Mouse (Mus musculus): ENCODE measurements around the gene Spsb3. TPM values are rescaled to one million over a fixed set of nuclear protein-coding genes. Genes with fewer than 3 reads are reported as not detected.
A peak's percentile ranks its signal among the peaks of the same experiment; 100 is the strongest.

Spsb3 gene
- total RNA-seq, 2 experiments from 2014 or later, result 25.4 to 31.0 TPM

DNA sequence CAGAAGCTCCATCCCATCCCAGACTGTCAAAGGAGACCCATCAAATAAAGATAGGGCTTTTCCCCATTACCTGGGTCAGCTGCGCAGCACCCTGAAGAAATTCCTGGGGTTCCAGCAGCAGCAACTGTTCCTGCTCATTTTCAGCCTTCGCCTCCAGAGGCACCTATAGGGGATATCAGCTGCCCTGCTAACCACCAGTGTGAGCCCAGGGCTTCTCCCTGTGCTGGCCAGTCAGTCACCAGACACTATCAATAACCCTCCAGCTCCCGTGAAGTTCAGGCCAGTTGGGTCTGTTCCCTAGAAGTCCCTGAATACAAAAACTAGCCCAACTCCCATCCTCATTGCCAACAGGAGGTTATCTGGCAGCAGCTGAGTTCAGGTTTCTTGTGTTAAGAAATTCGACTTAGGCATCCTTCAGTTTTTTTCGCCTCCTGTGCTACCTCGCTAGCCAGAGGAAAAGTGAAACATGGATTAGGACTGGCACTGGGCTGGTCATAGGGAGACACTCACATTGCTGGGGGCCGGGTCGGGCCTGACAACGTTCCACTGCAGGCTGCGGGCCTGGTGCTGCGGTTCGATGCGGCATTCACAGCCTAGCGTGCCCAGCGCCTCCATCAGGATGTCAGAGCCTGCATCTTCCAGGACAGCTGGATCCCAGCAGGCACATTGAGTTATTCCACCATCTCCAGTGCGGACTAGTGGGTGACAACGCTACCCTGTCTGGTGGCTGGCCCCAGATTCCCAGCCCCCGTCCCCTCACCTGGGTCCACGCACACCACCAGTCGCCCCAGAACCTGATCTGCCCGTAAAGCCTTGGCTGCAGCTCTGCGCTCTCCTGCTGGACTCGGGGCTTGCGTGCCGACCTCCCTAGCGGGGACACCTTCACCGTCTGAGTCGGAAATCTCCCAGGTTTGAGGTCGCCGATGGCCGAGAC is 7.9 kb downstream of the Spsb3 start:
- intact Hi-C loops (cut with DNase I), result loop anchor here (10.0 kb wide), 1 partner anchor 930 kb away; the partner anchor contains the start of genes Jmjd8 and Wdr24
- DNase-seq, result no peak

DNA sequence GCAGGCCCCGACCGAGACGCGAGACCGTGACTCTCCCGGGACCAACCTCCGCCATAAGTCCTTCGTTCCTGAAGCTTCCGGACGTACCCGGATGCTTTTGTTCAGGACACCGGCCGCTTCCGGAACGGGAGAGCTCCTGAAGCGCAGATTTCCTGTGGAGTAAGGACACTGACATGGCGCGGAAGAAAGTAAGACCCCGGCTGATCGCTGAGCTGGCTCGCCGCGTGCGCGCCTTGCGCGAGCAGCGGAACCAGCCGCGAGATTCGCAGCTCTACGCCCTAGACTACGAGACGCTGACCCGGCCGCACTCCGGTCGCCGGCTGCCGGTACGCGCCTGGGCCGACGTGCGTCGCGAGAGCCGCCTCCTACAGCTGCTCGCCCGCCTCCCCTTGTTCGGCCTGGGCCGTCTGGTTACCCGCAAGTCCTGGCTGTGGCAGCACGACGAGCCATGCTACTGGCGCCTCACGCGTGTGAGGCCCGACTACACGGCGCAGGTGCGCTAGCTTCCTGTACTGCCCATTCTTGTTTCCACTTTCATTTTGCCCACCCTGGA is 8.6 kb downstream of the Spsb3 start, which contains the start of the genes Eme2 and Mrps34:
Gene Eme2 (minus strand): TSS at position 93 of the 553 bp plus-strand sequence.
Gene Mrps34 (plus strand): TSS at position 122 of the 553 bp plus-strand sequence.
- intact Hi-C loops (cut with DNase I), result loop anchor here (10.0 kb wide), 1 partner anchor 930 kb away; the partner anchor contains the start of genes Jmjd8 and Wdr24
- peak; percentile 68 to 77 for DNase-seq

- no peak for DNase-seq
- intact Hi-C loops (cut with DNase I), result loop anchor here (10.0 kb wide), 1 partner anchor 929 kb away; the partner anchor contains the start of genes Jmjd8 and Wdr24
Observed at GRCm38 (mm10) chr17:24895571-24896240, 9.3 kb downstream of the Spsb3 start.

GRCm38 (mm10) chr17:24896241-24896992 is 10.0 kb downstream of the Spsb3 start, which contains the start of gene Nme3:
TSS of gene Nme3 (plus strand) at chr17:24896500.
- intact Hi-C loops (cut with DNase I), result loop anchor here (10.0 kb wide), 1 partner anchor 928 kb away; the partner anchor contains the start of genes Jmjd8 and Wdr24
- peak; percentile 55 to 61 for DNase-seq

- intact Hi-C loops (cut with DNase I), result loop anchor here (10.0 kb wide), 1 partner anchor 928 kb away; the partner anchor contains the start of genes Jmjd8 and Wdr24
- no peak for DNase-seq
Observed at GRCm38 (mm10) chr17:24896993-24897269, 10.5 kb downstream of the Spsb3 start.

DNA sequence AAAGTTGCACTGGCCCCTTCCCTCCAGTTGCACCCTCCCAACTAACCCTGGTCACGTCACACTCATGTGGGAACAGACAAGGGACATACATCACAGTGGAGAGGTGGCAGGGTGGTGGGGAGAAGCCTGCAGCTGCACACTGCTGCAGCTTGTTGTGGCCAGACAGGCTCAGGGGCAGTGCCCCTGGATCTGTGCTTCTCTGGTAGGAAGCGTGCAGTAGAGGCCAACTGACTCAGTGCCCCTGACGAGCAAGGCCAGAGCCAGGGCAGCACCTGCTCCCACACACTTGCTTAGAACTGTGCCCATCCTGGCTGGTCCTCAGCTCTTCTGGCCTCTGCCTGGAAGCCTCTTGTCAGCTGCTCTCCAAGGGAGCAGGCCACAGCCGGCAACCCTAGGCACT is 11.2 kb downstream of the Spsb3 start:
- intact Hi-C loops (cut with DNase I), result loop anchor here (10.0 kb wide), 1 partner anchor 927 kb away; the partner anchor contains the start of genes Jmjd8 and Wdr24

DNA sequence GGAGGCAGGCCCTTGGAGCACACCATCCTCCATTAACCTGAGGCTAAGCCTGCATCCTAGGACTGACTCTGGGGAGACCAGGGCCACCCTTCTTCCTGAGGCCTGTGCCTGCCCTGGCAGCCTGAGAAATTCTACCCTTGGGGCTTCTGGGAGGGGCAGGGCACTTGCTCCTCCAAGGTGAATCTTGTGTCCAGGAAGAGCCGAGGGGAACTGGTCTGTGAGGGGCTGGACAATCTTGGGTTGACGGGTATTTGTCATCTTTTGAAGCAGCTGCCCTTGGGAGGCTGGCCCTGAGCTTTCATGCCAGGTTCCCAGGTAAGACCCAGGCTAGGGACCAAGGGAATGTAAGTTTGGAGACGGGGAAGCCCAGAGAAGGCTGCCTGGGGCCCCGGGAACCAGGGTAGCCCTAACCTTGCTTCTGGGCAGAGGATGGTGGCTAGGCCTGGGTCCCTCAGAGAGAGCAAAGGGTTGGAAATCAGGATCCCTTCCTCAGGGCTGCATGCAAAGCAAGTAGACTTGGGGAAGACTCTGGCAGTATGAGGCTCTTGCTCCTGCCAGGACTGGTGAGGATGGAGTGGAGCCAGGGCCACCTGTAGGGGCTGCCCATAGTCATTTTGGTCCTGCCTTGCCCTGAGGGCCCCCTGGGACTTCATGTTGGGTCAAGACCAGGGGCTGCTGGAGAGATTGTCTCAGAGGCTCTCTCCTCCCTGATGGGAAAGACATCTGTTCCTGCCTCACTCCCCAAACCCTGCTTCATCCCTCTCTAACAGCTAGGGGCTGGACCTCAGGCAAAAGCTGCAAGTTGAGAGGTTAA is 11.8 kb downstream of the Spsb3 start:
- intact Hi-C loops (cut with DNase I), result loop anchor here (10.0 kb wide), 1 partner anchor 927 kb away; the partner anchor contains the start of genes Jmjd8 and Wdr24
- DNase-seq, result no peak

More for the DNA sequence above, 11.2 kb downstream of the Spsb3 start:
- DNase-seq, result no peak

DNA sequence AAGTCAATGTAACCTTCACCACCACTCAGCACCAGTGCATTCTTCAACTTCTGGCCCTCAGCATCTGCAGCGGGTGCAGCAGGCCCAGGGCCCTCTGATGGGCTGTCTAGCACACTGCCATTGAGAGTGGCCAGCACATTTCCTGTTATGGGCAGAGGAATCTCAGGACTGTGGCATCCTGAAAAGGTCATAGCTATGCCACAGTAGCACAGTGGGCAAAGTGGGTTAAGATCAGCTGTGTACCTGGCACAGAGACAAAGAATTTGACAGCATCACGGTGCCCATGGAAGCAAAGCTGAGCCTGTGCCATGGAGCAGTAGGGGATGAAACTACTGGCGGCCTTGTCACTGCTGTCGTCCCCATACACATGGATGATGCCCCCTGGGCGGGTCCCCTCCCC is 12.7 kb downstream of the Spsb3 start:
- no peak for DNase-seq
- intact Hi-C loops (cut with DNase I), result loop anchor here (10.0 kb wide), 1 partner anchor 926 kb away; the partner anchor contains the start of genes Jmjd8 and Wdr24

DNA sequence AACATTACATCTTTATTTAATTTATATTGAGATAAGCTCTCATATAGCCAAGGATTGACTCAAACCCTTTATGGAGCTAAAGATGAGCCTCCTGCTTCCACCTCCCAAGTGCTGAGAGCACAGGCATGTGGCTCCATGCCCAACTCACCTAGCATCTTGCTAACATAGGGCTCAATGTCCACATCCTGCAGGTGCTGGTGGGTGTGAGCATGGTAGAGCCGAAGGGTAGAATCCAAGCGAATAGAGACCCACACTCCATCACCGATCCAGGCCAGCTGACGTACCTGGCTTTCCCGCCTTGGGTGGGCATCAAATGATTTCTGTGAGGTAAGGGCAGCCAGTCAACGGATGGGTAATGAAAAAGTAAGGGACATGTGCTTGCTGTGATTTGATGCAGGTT is 13.6 kb downstream of the Spsb3 start:
- intact Hi-C loops (cut with DNase I), result loop anchor here (5.0 kb wide), 1 partner anchor 158 kb away; no protein-coding TSS in a partner anchor
- no peak for DNase-seq

- intact Hi-C loops (cut with DNase I), result loop anchor here (5.0 kb wide), 1 partner anchor 160 kb away; no protein-coding TSS in a partner anchor
- DNase-seq, result no peak
Observed at GRCm38 (mm10) chr17:24902124-24902523, 15.7 kb downstream of the Spsb3 start.

DNA sequence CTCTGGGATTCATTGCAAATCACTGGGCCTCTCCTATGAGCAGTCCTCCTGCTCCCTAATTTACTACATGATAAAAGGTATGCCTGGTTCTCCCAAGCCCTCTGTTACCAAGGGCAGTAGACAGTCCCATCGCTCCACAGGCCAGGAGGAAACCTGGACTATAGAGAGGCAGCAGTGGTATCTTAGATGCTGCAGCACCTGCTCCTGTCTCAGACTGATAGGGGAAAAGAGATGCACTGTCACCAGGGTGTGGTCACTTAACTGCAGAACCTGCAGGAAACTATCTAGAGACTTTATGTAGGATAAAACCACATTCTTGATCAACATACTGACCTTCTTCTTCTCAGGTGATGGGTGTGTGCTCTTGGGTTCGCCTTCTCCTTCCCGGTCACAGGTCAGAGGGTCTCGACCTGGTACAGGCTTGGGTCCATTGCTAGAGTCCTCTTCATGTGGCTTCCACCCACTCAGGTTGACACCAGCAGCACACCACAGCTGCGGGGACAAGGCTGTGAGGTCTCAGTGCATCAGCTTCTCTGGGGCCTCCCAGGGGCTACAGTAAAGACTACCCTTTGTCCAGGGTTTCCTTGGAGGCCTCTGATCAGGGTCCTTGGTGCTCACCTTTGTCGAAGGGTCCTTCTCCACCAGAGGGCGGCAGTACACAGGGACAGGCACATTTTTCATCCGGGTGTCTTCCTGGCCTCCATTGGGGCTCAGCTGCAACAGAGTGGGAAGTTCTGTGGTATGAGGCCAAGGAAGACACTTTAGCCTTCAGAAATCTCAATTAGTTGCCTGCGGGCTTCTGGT is 16.4 kb downstream of the Spsb3 start:
- DNase-seq, result no peak
- intact Hi-C loops (cut with DNase I), result loop anchor here (5.0 kb wide), 1 partner anchor 161 kb away; no protein-coding TSS in a partner anchor

- intact Hi-C loops (cut with DNase I), result loop anchor here (5.0 kb wide), 1 partner anchor 161 kb away; no protein-coding TSS in a partner anchor
- no peak for DNase-seq
Observed at GRCm38 (mm10) chr17:24903767-24904166, 17.3 kb downstream of the Spsb3 start.

- DNase-seq, result no peak
- intact Hi-C loops (cut with DNase I), result no loop called here
Observed at GRCm38 (mm10) chr17:24907591-24907990, 21.1 kb downstream of the Spsb3 start.

DNA sequence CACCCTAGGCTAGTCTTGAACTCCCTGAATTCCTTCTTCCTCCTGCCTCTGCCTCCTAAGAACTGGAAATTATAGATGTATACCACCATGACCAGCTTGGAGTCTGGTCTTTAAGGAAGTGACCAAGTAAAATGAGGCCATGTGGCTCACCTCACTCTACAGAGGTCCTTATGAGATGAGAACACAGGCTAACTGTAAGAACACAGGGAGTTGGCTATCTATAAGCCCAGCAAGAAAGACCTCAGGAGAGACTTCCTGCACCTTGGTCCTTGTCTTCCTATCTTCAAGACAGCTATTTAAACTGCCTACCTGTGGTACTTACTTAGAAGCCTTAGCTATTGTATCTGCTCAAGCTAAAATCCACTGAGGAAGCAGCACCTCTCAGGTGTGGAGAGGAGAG is 27.5 kb downstream of the Spsb3 start:
- intact Hi-C loops (cut with DNase I), result no loop called here
- DNase-seq, result no peak

DNA sequence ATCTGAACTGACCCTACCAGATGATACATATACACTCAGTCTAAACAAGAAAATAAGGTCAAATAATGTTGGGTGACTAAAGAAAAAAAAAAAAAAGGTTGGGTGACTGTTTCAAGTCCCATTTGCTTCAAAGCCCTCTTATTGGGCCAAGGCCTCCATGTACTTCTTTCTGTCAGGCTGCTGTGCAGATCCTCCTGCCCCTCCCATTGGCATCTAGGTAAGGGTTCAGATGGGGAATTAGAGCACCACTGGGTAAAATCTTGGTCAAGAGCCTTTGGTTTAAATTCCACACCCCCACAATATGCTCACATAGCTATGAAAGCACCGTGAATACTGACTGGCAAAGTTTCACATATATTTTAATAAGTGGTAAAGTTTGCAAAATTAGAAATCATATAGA is 36.8 kb downstream of the Spsb3 start:
- no peak for DNase-seq
- intact Hi-C loops (cut with DNase I), result no loop called here

- DNase-seq, result no peak
- intact Hi-C loops (cut with DNase I), result no loop called here
Observed at GRCm38 (mm10) chr17:24929506-24929905, 43.1 kb downstream of the Spsb3 start.

DNA sequence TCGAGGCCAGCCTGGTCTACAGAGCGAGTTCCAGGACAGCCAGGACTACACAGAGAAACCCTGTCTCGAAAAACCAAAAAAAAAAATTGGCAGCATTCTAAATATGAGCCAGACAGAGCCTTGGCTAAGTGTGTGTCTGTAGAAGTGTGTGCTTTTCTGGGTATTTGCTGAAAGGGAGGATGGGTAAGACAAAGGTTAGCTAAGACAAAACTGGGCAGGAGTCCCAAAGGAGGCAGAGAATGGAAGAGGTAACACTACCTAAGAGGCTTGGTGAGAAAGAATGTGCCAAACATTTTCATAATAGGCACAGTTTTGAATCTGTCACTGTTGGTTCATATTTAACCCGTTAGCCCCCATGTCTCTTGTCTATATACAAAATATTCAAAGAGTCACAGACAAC is 46.0 kb downstream of the Spsb3 start:
- intact Hi-C loops (cut with DNase I), result no loop called here
- no peak for DNase-seq

- no peak for DNase-seq
- intact Hi-C loops (cut with DNase I), result no loop called here
Observed at GRCm38 (mm10) chr17:24933163-24933562, 46.7 kb downstream of the Spsb3 start.
